Mouse (Mus musculus): ENCODE measurements around the gene Naglu.

The Naglu gene

GRCm38 (mm10) chr11:101069391-101070188 lies at the start of gene Naglu:
TSS of gene Naglu (plus strand) at chr11:101070012.
- peak; percentile 90 for DNase-seq (ENCODE audit: extremely low spot score)

- DNase-seq (ENCODE audit: extremely low spot score): no peak
Observed at GRCm38 (mm10) chr11:101023371-101023770, 46.4 kb upstream of the Naglu start.

DNA sequence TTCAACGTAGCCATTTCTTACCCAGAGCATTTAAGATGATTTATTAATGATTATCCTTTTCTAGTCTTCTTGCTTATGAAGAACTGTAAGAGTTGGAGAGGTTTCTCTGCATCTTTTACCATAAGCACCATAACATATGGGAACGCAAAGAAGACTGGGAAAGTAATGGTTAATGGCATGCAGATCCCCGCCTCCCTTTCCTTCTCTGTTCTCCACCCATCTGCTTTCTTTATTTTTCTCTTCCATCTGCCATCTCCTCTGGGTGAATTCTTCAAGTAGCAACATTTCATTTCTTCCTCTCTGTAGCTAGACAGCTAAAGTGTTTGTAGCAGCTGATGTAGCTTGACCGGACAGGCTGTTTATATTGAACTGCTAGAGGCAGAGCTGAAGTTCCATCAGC lies 45.8 kb upstream of the Naglu start:
- no peak for DNase-seq (ENCODE audit: extremely low spot score)

GRCm38 (mm10) chr11:101027121-101027520 lies 42.7 kb upstream of the Naglu start:
- no peak for DNase-seq (ENCODE audit: extremely low spot score)

DNA sequence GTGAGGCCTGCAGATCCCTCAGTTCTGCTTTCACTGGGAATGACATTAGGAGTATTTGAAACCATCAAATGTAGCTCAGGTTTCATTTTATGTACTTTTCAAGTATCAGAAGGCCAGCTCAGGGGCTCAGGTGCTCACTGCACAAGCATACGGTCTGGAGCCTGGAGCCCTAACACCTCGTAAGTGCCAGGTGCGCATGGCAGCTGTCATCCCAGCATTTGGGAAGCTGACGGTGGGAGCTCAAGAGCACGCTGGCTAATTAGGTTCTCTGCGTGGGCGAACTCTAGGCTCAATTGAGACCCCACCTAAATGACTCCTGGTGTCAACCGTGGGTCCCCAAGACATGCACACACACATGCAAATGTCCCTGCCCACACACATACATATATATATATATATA lies 40.5 kb upstream of the Naglu start:
- no peak for DNase-seq (ENCODE audit: extremely low spot score)

DNA sequence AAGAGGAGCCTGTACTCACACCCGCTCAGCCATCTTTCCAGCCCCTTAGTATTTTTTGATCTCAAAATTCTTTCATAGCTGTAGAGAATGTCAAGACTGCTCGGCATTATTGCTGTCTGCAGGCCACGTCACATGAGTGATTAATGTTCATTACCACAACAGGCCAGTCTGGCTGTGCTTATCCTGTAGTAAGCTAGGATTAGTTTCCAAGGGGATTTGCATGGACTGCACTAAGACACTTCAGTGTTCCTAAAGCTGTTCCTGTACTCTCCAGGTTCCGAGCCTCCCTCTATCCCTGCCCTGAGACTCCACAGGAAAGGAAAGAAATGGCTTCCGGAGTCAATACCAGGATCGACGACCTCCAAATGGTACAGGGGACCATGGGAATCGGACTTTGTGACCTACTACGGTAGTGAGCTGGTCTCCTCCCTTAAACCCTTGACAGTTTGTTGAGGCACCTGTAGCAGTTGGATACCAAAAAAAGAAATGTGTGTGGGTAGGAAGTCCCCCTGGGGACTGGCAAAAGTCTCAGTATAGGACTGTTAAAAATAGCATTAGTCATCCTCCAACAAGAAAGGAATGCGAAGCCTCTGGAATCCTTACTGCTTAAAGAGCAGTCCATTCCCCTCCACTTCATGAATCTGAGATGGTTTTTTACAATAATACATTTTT lies 39.5 kb upstream of the Naglu start:
- DNase-seq (ENCODE audit: extremely low spot score): no peak

DNA sequence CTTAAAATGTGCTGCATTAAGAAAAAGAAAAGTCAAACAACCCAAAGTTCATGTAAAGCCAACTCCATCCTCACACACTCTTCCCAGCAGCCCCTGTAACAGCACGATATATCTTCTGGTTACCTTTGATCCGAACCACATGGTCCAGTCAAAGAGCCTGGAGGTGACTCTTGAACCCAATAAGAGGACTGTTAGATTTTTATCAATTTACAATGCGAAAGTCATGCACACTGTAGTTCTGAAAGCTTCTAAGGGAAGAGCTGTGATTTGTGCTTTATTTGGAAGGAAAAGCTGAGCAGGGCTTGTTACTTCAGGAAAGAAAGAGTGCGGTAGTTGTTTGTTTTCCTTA lies 39.0 kb upstream of the Naglu start:
- no peak for DNase-seq (ENCODE audit: extremely low spot score)

DNA sequence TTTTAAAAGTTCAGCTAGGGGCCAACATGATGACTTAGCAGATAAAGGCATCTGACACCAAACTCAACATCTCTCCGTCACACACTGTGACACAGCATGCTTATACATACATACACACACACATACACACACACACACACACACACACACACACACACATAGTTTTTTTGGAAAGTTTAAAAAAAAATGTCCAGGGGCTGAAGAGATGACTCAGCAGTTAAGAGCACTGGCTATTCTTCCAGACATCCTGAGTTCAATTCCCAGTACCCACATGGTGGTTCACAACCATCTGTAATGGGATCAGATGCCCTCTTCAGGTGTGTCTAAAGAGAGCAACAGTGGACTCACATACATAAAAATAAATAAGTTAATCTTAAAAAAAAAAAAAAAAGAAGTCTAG lies 38.3 kb upstream of the Naglu start:
- DNase-seq (ENCODE audit: extremely low spot score): no peak

- no peak for DNase-seq (ENCODE audit: extremely low spot score)
Observed at GRCm38 (mm10) chr11:101033856-101034500, 35.8 kb upstream of the Naglu start.

GRCm38 (mm10) chr11:101034614-101035327 lies 35.0 kb upstream of the Naglu start:
- DNase-seq (ENCODE audit: extremely low spot score): no peak

GRCm38 (mm10) chr11:101035328-101035695 lies 34.5 kb upstream of the Naglu start:
- no peak for DNase-seq (ENCODE audit: extremely low spot score)

- no peak for DNase-seq (ENCODE audit: extremely low spot score)
Observed at GRCm38 (mm10) chr11:101037795-101038194, 32.0 kb upstream of the Naglu start.

- no peak for DNase-seq (ENCODE audit: extremely low spot score)
Observed at GRCm38 (mm10) chr11:101045826-101046225, 24.0 kb upstream of the Naglu start.

- no peak for DNase-seq (ENCODE audit: extremely low spot score)
Observed at GRCm38 (mm10) chr11:101046440-101046839, 23.4 kb upstream of the Naglu start.

GRCm38 (mm10) chr11:101047502-101047901 lies 22.3 kb upstream of the Naglu start:
- DNase-seq (ENCODE audit: extremely low spot score): no peak

GRCm38 (mm10) chr11:101050359-101050758 lies 19.5 kb upstream of the Naglu start:
- no peak for DNase-seq (ENCODE audit: extremely low spot score)

DNA sequence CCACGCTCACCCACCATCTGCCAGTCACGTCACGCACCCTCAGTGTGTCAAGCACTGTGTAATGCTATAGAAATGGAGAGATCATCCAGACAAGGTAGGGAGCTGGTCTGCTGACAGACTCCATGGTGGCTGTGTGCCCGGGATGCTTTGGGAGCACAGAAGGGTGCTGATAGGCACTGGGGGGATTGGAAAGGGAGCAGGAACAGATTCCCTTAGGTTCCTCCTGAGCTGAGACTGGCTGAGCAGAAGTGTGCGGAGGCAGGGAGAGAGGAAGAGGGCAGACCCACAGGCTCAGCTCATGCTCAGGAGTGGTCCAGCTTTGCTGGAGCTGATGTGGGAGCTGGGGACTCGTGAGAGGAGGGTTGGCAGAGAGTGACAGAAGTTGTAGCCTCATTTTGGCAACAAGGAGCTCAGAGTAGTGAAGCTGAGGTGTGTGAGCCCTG lies 18.7 kb upstream of the Naglu start:
- no peak for DNase-seq (ENCODE audit: extremely low spot score)

GRCm38 (mm10) chr11:101051617-101052016 lies 18.2 kb upstream of the Naglu start:
- no peak for DNase-seq (ENCODE audit: extremely low spot score)

- no peak for DNase-seq (ENCODE audit: extremely low spot score)
Observed at GRCm38 (mm10) chr11:101052751-101053473, 16.9 kb upstream of the Naglu start.

DNA sequence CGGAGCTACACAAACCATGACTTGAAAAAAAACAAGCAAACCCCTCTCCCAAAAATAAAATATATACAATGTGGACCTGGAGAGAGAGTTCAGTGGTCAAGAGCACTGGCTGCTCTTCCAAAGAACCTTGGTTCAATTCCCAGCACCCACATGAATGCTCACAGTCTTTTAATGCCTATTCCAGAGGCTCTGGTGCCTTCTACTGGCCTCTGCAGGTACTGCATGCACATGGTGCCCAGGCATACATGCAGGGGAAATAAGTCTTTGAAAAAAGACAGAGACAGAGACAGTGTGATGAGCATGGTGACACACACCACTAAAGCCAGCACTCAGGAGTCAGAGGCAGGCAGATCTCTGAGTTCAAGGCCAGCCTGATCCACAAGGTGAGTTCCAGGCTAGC lies 15.8 kb upstream of the Naglu start:
- no peak for DNase-seq (ENCODE audit: extremely low spot score)

- DNase-seq (ENCODE audit: extremely low spot score): no peak
Observed at GRCm38 (mm10) chr11:101055418-101055817, 14.4 kb upstream of the Naglu start.

DNA sequence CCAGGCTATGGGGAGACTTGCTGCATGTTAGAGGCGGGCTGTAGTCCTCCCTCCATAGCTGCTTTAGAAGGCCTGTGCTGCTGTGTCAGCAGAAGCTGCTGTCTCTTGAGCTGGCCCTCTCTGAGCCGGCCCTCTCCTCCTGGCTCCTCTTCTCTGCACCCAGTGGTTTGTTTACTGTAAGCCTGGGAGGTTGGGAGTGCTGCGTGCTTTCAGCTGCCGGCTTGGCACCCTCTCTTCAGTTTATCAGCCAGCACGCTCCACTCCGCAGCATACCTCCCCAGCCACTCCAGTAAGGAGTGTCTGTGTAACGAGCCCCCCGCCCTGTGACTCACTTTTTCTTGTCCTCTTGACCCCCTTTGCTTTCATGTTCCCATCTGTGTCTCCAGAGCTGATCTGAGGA lies 12.9 kb upstream of the Naglu start:
- no peak for DNase-seq (ENCODE audit: extremely low spot score)

Measured in embryo, embryonic 9.5 days (tissue).